In the genomic region with DNA sequence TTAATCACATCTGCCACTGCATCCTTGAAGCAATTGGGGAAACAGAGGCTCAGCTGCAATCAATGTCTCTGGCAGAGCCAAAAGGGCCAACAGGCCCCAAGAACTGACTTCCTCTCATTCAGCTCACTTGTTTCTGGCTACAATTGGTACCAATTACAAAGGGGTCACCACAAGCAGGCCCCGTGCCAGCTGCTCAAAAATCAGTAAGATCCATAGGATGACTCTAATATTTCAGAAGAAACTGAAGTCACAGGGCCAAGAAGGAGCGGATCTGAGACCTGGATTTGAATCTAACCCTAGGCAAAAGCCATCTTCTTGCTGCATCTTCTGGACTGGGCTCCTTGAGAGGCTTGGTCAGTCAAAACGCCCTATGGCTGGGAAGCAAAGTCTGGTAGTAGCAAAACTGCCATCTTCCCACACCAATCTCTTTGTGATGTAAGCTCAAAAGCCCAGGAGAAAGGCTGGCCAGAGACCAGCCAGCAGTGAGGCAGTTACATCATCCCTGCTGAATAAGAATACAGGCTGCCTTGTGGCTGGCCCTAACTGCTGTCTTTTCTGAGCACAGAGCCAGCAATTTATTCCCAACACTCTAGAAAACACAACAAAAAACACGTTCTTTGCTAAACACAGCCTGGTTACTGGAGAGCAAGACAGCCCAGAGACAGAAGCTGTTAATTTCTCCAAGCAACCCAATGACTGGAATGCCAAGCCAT, we compare ENCODE assay signal across 8 mouse cellular contexts. TPM values are rescaled to one million over a fixed set of nuclear protein-coding genes. Genes with fewer than 3 reads are reported as not detected.
DNase-seq lines count a peak whose midpoint lies in the region; ATAC-seq and TF ChIP-seq lines count a peak whose summit lies in the region.

No protein-coding gene starts in this region.

- peak overlapping the region; percentile 93 for H3K4me2 ChIP-seq in neural tube, embryonic 11.5 days (ENCODE audit: low read depth)
- H3K4me2 ChIP-seq in hindbrain, embryonic 14.5 days (replicated peaks) = peak overlapping the region; percentile 87
- peak overlapping the region; percentile 97 for H3K4me2 ChIP-seq in liver, embryonic 11.5 days
- H3K4me2 ChIP-seq in stomach, postnatal 0 days (replicated peaks; ENCODE audit: low read depth) = peak overlapping the region; percentile 79

- peaks cover 8% of the 10 kb centered on the region for H3K4me1 ChIP-seq in neural tube, embryonic 11.5 days (ENCODE audit: control insufficient read depth, insufficient read depth, low read length)
- H3K4me1 ChIP-seq in hindbrain, embryonic 14.5 days (replicated peaks; ENCODE audit: control insufficient read depth, insufficient read depth, low read length) = peaks cover 23% of the 10 kb centered on the region
- H3K4me1 ChIP-seq in liver, embryonic 11.5 days (replicated peaks; ENCODE audit: control insufficient read depth, insufficient read depth, low read length) = peaks cover 12% of the 10 kb centered on the region
- H3K4me1 ChIP-seq in stomach, postnatal 0 days (replicated peaks; ENCODE audit: control insufficient read depth, insufficient read depth) = peaks cover 4% of the 10 kb centered on the region; the same call in 1 of the 2 replicates

- H3K4me3 ChIP-seq in neural tube, embryonic 11.5 days (ENCODE audit: low read depth, low read length) = peak overlapping the region; percentile 100; the same call in 1 of the 2 replicates
- H3K4me3 ChIP-seq in hindbrain, embryonic 14.5 days (replicated peaks; ENCODE audit: low read length) = peak overlapping the region; percentile 97
- peak overlapping the region; percentile 96; the same call in 1 of the 2 replicates for H3K4me3 ChIP-seq in liver, embryonic 11.5 days (ENCODE audit: low read depth, low read length)
- no peak overlapping the region for H3K4me3 ChIP-seq in stomach, postnatal 0 days (ENCODE audit: low read depth, low read length)

- H3K27ac ChIP-seq in neural tube, embryonic 11.5 days (ENCODE audit: low read depth, low read length) = no peak overlapping the region
- H3K27ac ChIP-seq in hindbrain, embryonic 14.5 days = peak overlapping the region; percentile 98
- H3K27ac ChIP-seq in liver, embryonic 11.5 days (ENCODE audit: low read depth, low read length) = no peak overlapping the region
- no peak overlapping the region for H3K27ac ChIP-seq in stomach, postnatal 0 days (replicated peaks)

- no peak for TF ChIP-seq CTCF in stomach, postnatal 0 days (IDR thresholded peaks at IDR 0.05; ENCODE audit: low read depth)

- peak; percentile 60 for DNase-seq in adrenal gland, postnatal 10 days
- DNase-seq in adrenal gland, adult 8-10 months = no peak
- DNase-seq in neural tube, embryonic 11.5 days (ENCODE audit: low spot score) = no peak
- no peak for DNase-seq in neural tube, embryonic 10.5 days (ENCODE audit: extremely low spot score, low spot score)
- DNase-seq in hindbrain, embryonic 14.5 days (ENCODE audit: low spot score) = no peak
- DNase-seq in liver, embryonic 11.5 days (ENCODE audit: low spot score) = no peak
- no peak for DNase-seq in stomach, postnatal 0 days (ENCODE audit: low spot score)
- no peak for DNase-seq in thymus, postnatal 4 days

- no peaks in the 10 kb centered on the region for H3K9me3 ChIP-seq in neural tube, embryonic 11.5 days (ENCODE audit: control insufficient read depth, low read length)
- H3K9me3 ChIP-seq in hindbrain, embryonic 14.5 days (ENCODE audit: control insufficient read depth, low read length) = no peaks in the 10 kb centered on the region
- no peaks in the 10 kb centered on the region for H3K9me3 ChIP-seq in liver, embryonic 11.5 days (ENCODE audit: control insufficient read depth, low read length)
- no peaks in the 10 kb centered on the region for H3K9me3 ChIP-seq in stomach, postnatal 0 days (ENCODE audit: control insufficient read depth, low read length)

- H3K36me3 ChIP-seq in neural tube, embryonic 11.5 days (ENCODE audit: control insufficient read depth, insufficient read depth, low read length) = no peaks in the 10 kb centered on the region
- peaks cover 8% of the 10 kb centered on the region; the same call in 1 of the 2 replicates for H3K36me3 ChIP-seq in hindbrain, embryonic 14.5 days (replicated peaks; ENCODE audit: control insufficient read depth, insufficient read depth)
- H3K36me3 ChIP-seq in liver, embryonic 11.5 days (ENCODE audit: control insufficient read depth, insufficient read depth, low read length) = no peaks in the 10 kb centered on the region
- no peaks in the 10 kb centered on the region for H3K36me3 ChIP-seq in stomach, postnatal 0 days (ENCODE audit: control insufficient read depth, insufficient read depth, low read length)

- 79% methylated on average over 4 of the region's 4 CpGs for WGBS in neural tube, embryonic 11.5 days
- 79% methylated on average over 4 of the region's 4 CpGs for WGBS in hindbrain, embryonic 14.5 days
- 81% methylated on average over 4 of the region's 4 CpGs for WGBS in liver, embryonic 11.5 days
- WGBS in stomach, postnatal 0 days = 70% methylated on average over 4 of the region's 4 CpGs

- no peak overlapping the region; the same call in 1 of the 2 replicates for H3K9ac ChIP-seq in neural tube, embryonic 11.5 days (ENCODE audit: low read length)
- H3K9ac ChIP-seq in hindbrain, embryonic 14.5 days = peak overlapping the region; percentile 93; the same call in 1 of the 2 replicates
- H3K9ac ChIP-seq in liver, embryonic 11.5 days (ENCODE audit: low read depth, low read length) = peak overlapping the region; percentile 94; the same call in 1 of the 2 replicates
- peak overlapping the region; percentile 1 for H3K9ac ChIP-seq in stomach, postnatal 0 days (ENCODE audit: low read length)

- no peak for ATAC-seq in neural tube, embryonic 11.5 days (ENCODE audit: insufficient read depth, low FRiP score, low TSS enrichment)
- ATAC-seq in hindbrain, embryonic 14.5 days (ENCODE audit: low FRiP score) = peak; percentile 19; the same call in 1 of the 2 replicates
- no peak for ATAC-seq in liver, embryonic 11.5 days (replicated peaks; ENCODE audit: low FRiP score)
- no peak for ATAC-seq in stomach, postnatal 0 days (ENCODE audit: low FRiP score, low TSS enrichment)

- H3K27me3 ChIP-seq in neural tube, embryonic 11.5 days (ENCODE audit: control insufficient read depth, insufficient read depth, low read length) = no peaks in the 10 kb centered on the region
- no peaks in the 10 kb centered on the region for H3K27me3 ChIP-seq in hindbrain, embryonic 14.5 days (ENCODE audit: control insufficient read depth, insufficient read depth, low read length)
- no peaks in the 10 kb centered on the region for H3K27me3 ChIP-seq in liver, embryonic 11.5 days (replicated peaks; ENCODE audit: control insufficient read depth, insufficient read depth, low read length)
- no peaks in the 10 kb centered on the region for H3K27me3 ChIP-seq in stomach, postnatal 0 days (ENCODE audit: control insufficient read depth, insufficient read depth, low read length)

- no peak for TF ChIP-seq EP300 in stomach, postnatal 0 days (optimal IDR thresholded peaks at IDR 0.05)

RNA-seq across cellular contexts. Expression of gene Rnf114, which starts 1.5 kb away (rescaled TPM):
- total RNA-seq in adrenal gland, postnatal 10 days (2021) = 10 to 100 TPM; 51.0 to 55.9 TPM
- 100 to 1,000 TPM in 2 of 4 experiments, 10 to 100 TPM in 2; 74.5 to 110 (median 100) TPM for total RNA-seq in adrenal gland, adult 8-10 months (2022)
- polyA plus RNA-seq in neural tube, embryonic 11.5 days (2014; fragmentation: Nextera tagmentation; extraction: Ambion mirVana) = 150 and 161 TPM in 2 replicates
- 110 and 115 TPM in 2 replicates for polyA plus RNA-seq in hindbrain, embryonic 14.5 days (2014; fragmentation: Nextera tagmentation; extraction: Ambion mirVana)
- polyA plus RNA-seq in liver, embryonic 11.5 days (2014; fragmentation: Nextera tagmentation; extraction: Ambion mirVana) = 55.9 and 57.7 TPM in 2 replicates
- polyA plus RNA-seq in stomach, postnatal 0 days (2015; fragmentation: Nextera tagmentation; extraction: Ambion mirVana) = 44.6 and 47.6 TPM in 2 replicates

RNA-seq across cellular contexts. Expression of gene Spata2, which starts 1.7 kb away (rescaled TPM):
- total RNA-seq in adrenal gland, postnatal 10 days (2021) = 10 to 100 TPM; 26.5 to 28.9 TPM
- total RNA-seq in adrenal gland, adult 8-10 months (2022) = 10 to 100 TPM; 34.8 to 49.8 (median 38.9) TPM
- polyA plus RNA-seq in neural tube, embryonic 11.5 days (2014; fragmentation: Nextera tagmentation; extraction: Ambion mirVana) = 23.1 and 24.6 TPM in 2 replicates
- polyA plus RNA-seq in hindbrain, embryonic 14.5 days (2014; fragmentation: Nextera tagmentation; extraction: Ambion mirVana) = 27.3 and 29.6 TPM in 2 replicates
- polyA plus RNA-seq in liver, embryonic 11.5 days (2014; fragmentation: Nextera tagmentation; extraction: Ambion mirVana) = 16.2 and 17.5 TPM in 2 replicates
- polyA plus RNA-seq in stomach, postnatal 0 days (2015; fragmentation: Nextera tagmentation; extraction: Ambion mirVana) = 9.4 and 11.3 TPM in 2 replicates

RNA-seq across cellular contexts. Expression of gene Snai1, which starts 47.0 kb away (rescaled TPM):
- 1 to 10 TPM; 6.2 to 8.5 TPM for total RNA-seq in adrenal gland, postnatal 10 days (2021)
- total RNA-seq in adrenal gland, adult 8-10 months (2022) = 1 to 10 TPM; 6.5 to 9.1 (median 7.6) TPM
- 32.3 and 39.7 TPM in 2 replicates for polyA plus RNA-seq in neural tube, embryonic 11.5 days (2014; fragmentation: Nextera tagmentation; extraction: Ambion mirVana)
- 5.5 and 7.5 TPM in 2 replicates for polyA plus RNA-seq in hindbrain, embryonic 14.5 days (2014; fragmentation: Nextera tagmentation; extraction: Ambion mirVana)
- 14.3 and 15.2 TPM in 2 replicates for polyA plus RNA-seq in liver, embryonic 11.5 days (2014; fragmentation: Nextera tagmentation; extraction: Ambion mirVana)
- 6.9 and 8.3 TPM in 2 replicates for polyA plus RNA-seq in stomach, postnatal 0 days (2015; fragmentation: Nextera tagmentation; extraction: Ambion mirVana)
